Mouse (Mus musculus) kidney, embryonic 14.5 days (tissue): Measurements from ENCODE around the gene Oasl1. TPM values are rescaled to one million over a fixed set of nuclear protein-coding genes. Genes with fewer than 3 reads are reported as not detected.
A peak's percentile ranks its signal among the peaks of the same experiment; 100 is the strongest.

Experiments used
- ATAC-seq: fragments of 200-750 bp; cut with Nextera tagmentation; 2 replicates; pipeline ENCODE4 v1.8.0; 2017; ENCODE audit warnings: moderate number of reproducible peaks, mild to moderate bottlenecking, moderate TSS enrichment, moderate library complexity; ENCODE audit not compliant: low FRiP score, low TSS enrichment
- H3K27ac ChIP-seq: fragments of 300-500 bp; sonication (generic); 2 replicates; pipeline ENCODE4 v1.5.1; 2014; ENCODE audit warnings: low read depth, mild to moderate bottlenecking, low read length, moderate library complexity, mixed read lengths
- H3K27me3 ChIP-seq: fragments of 300-500 bp; sonication (generic); 2 replicates; pipeline ENCODE4 v1.6.1; 2014; ENCODE audit warnings: mild to moderate bottlenecking, low read length; ENCODE audit not compliant: control insufficient read depth, insufficient read depth
- H3K36me3 ChIP-seq: fragments of 300-500 bp; sonication (generic); 2 replicates; pipeline ENCODE4 v1.6.1; 2014; ENCODE audit warnings: low read length, mixed read lengths; ENCODE audit not compliant: control insufficient read depth, insufficient read depth
- H3K4me1 ChIP-seq: fragments of 300-500 bp; sonication (generic); 2 replicates; pipeline ENCODE4 v1.6.1; 2014; ENCODE audit warnings: low read length, mixed read lengths; ENCODE audit not compliant: control insufficient read depth, insufficient read depth
- H3K4me2 ChIP-seq: fragments of 300-500 bp; sonication (generic); replicated peaks from 2 replicates; pipeline ENCODE4 v1.6.1; 2014; ENCODE audit warnings: low read depth, mild to moderate bottlenecking, low read length
- H3K4me3 ChIP-seq: fragments of 300-500 bp; sonication (generic); 2 replicates; pipeline ENCODE4 v1.5.1; 2014; ENCODE audit warnings: mild to moderate bottlenecking, low read length
- H3K9ac ChIP-seq: fragments of 300-500 bp; sonication (generic); 2 replicates; pipeline ENCODE4 v1.6.1; 2014; ENCODE audit warnings: low read depth, mild to moderate bottlenecking, low read length, moderate library complexity
- H3K9me3 ChIP-seq: fragments of 300-500 bp; sonication (generic); 2 replicates; pipeline ENCODE4 v1.6.1; 2016; ENCODE audit warnings: low read length; ENCODE audit not compliant: control insufficient read depth
- WGBS: fragments of 180-500 bp; shearing (Covaris S2); extraction: QIAGEN DNeasy Blood & Tissue Kit; methylation state at CpG from one replicate; pipeline ENCODE4 v1.1.7; 2014; 5-methylcytosine and 5-hydroxymethylcytosine counted together
- polyA plus RNA-seq: library from polyadenylated mRNA; unstranded; fragments of >200 nt; fragmentation: Nextera tagmentation; extraction: Ambion mirVana; gene quantifications from 2 replicates; pipeline ENCODE4 v1.2.1, GENCODE M21; 2014

Oasl1 gene
- polyA plus RNA-seq, 1 experiment from 2014 or later, result 2.5 TPM

DNA sequence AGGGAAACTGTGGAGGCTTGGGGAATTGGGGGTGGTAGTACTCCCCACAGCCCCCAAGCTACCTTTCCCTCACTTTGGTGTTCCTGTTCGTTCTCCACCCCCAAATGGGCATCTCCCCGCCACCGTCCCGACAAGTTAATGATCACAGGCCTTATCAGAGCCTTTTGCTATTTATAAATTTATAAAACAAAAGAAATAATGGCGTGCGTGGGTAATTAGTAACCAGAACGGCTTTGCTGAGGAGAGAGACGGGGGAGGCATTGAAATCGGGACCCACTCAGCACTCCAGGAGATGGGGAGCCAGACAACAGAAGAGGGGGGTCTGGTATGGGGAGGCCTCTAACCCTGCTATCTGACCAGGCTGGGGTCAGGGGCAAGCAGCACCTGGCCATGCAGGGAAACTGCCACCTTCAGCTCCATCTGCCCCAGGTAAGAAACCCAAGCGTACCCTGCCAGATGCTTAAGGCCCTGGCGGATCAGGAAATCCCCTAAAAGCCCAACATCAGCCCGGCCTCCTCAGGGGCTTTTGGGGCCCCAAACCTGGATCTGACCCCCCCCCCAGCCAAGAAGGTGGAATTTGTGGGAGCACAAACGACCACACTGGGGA, 46.7 kb downstream of the Oasl1 start:
- peak overlapping the region; percentile 36 for H3K4me3 ChIP-seq
- H3K9ac ChIP-seq, result peak overlapping the region; percentile 62
- no peaks in the 10 kb centered on the region for H3K36me3 ChIP-seq
- peaks cover 22% of the 10 kb centered on the region for H3K4me1 ChIP-seq
- no peaks in the 10 kb centered on the region for H3K27me3 ChIP-seq
- WGBS, result 54% methylated on average over 13 of the region's 13 CpGs
- peak overlapping the region; percentile 96 for H3K27ac ChIP-seq
- H3K4me2 ChIP-seq, result peak overlapping the region; percentile 43
- no peaks in the 10 kb centered on the region for H3K9me3 ChIP-seq
- ATAC-seq, result no peak

DNA sequence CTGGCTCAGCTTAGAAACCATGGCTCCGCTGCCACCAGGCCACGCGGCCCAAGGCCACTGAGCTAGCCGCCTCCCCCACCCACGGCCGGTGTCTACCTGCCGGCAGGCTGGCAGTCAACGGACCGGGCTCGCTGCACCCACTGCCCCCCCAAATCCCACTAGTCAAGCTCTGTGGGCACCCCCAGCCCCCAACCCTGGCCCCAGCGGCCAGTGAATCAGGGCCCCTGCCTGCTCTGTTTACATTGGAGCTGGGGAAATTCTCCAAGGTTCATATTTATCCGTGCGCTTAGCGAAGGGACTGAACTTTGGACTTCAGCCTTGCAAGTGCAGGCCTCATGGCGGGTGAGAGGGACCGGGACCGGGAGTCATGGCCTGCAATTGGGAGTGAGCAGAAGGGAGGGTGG, 47.8 kb downstream of the Oasl1 start, which contains the start of gene Hnf1a:
TSS of gene Hnf1a (minus strand) at position 271 of the 404 bp plus-strand sequence.
- Histone ChIP-seq H3K4me2 (peak within 1 kb of the TSS; percentile 43), H3K27ac (peak within 1 kb of the TSS; percentile 96), H3K4me3 (peak within 1 kb of the TSS; percentile 36), H3K9me3 (no peaks in the 10 kb centered on the region), H3K9ac (peak within 1 kb of the TSS; percentile 62), H3K4me1 (peaks cover 11% of the 10 kb centered on the region; the same call in 1 of the 2 replicates), H3K27me3 (no peaks in the 10 kb centered on the region), H3K36me3 (no peaks in the 10 kb centered on the region)
- peak; percentile 29; the same call in 1 of the 2 replicates for ATAC-seq
- 56% methylated on average over 17 of the region's 17 CpGs for WGBS

DNA sequence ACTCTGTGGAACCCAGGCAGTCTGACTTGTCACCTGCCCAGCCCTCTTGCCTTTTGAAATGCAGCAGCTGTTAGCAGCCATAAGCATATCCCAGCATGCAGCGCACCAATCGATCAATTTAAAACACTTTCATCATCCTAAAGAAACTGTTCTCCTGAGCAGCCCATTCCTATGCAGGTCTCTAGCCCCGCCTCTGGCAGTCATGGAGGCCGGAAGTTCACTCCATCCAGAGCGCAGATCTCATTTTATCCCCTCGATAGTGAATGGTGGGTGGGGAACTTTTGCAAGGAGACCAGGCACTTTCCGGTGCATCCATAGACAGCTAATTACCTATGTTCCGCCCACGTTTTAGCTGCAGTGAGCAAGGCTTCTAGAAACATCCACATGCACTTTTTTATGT, 49.2 kb downstream of the Oasl1 start:
- Histone ChIP-seq H3K4me1 (peaks cover 11% of the 10 kb centered on the region; the same call in 1 of the 2 replicates), H3K36me3 (no peaks in the 10 kb centered on the region), H3K9me3 (no peaks in the 10 kb centered on the region), H3K4me2 (peak overlapping the region; percentile 43; the same call in 1 of the 2 replicates), H3K4me3 (peak overlapping the region; percentile 36; the same call in 1 of the 2 replicates), H3K27ac (no peak overlapping the region), H3K9ac (no peak overlapping the region), H3K27me3 (no peaks in the 10 kb centered on the region)
- WGBS, result 82% methylated on average over 9 of the region's 9 CpGs
- ATAC-seq, result no peak

DNA sequence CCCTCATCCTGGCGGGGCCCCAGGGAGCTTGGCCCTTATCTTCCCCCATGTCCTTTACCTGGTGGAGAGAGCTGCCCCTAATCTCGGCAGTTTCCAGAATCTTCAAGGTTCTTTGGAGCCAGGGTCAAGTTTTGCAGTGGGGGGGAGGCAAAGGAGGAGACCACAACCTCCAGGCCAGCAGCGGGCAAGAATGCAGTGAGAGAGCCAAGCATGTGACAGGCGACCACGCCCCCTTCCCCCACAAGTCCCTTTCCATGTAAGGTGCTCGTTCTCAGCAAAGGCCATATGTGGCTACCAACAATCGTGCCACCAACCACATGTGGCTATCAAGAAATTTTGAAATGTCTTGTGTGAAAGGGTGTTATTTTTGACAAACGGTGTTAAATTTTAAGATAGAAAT, 50.1 kb downstream of the Oasl1 start:
- no peak for ATAC-seq
- peaks cover 2% of the 10 kb centered on the region; the same call in 1 of the 2 replicates for H3K4me1 ChIP-seq
- 76% methylated on average over 8 of the region's 8 CpGs for WGBS
- no peaks in the 10 kb centered on the region for H3K9me3 ChIP-seq
- no peaks in the 10 kb centered on the region for H3K27me3 ChIP-seq
- no peak overlapping the region for H3K9ac ChIP-seq
- H3K4me2 ChIP-seq, result no peak overlapping the region
- H3K27ac ChIP-seq, result no peak overlapping the region
- no peaks in the 10 kb centered on the region for H3K36me3 ChIP-seq
- no peak overlapping the region for H3K4me3 ChIP-seq

DNA sequence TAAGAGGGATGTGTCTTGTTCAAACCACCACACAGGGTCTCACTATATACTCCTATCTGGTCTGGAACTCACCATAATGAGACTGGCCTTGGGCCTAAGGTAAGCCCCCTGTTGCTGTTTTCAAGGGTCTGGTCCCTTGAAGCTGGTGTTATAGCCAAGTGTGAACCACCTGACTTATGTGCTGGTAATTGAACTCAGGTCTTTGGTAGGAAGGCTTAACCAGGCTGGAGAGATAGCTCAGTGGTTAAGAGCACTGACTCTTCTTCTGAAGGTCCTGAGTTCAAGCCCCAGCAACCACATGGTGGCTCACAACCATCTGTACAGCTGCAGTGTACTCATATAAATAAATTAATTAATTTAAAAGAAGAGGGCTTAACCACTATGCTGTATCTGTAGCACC, 53.9 kb downstream of the Oasl1 start:
- no peak for ATAC-seq
- H3K4me2 ChIP-seq, result no peak overlapping the region
- no peaks in the 10 kb centered on the region for H3K9me3 ChIP-seq
- H3K27me3 ChIP-seq, result no peaks in the 10 kb centered on the region
- H3K4me3 ChIP-seq, result no peak overlapping the region
- H3K27ac ChIP-seq, result no peak overlapping the region
- H3K9ac ChIP-seq, result no peak overlapping the region
- H3K36me3 ChIP-seq, result no peaks in the 10 kb centered on the region
- H3K4me1 ChIP-seq, result peaks cover 8% of the 10 kb centered on the region

DNA sequence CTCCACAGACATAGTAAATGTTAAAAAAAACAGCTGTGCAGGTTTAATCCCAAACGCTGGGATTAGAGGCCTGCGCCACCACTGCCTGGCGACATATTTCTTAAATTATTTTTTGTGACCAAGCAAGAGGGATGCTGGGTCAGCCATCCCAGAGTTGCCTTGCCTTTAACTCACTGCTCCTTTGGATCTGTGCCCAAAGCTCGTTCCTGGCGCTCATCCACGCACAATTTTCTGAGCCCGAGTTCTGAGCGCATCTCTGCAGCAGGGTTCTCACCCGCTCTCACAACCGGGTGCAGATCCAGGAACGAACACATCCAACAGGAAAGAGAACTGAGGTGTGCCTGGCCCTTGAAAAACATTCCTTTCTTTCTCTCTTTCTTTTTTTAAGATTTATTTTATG, 55.4 kb downstream of the Oasl1 start:
- WGBS, result 70% methylated on average over 11 of the region's 11 CpGs
- H3K27ac ChIP-seq, result no peak overlapping the region
- H3K4me1 ChIP-seq, result peaks cover 8% of the 10 kb centered on the region
- H3K4me2 ChIP-seq, result no peak overlapping the region
- no peaks in the 10 kb centered on the region for H3K9me3 ChIP-seq
- no peaks in the 10 kb centered on the region for H3K27me3 ChIP-seq
- no peaks in the 10 kb centered on the region for H3K36me3 ChIP-seq
- no peak for ATAC-seq
- H3K9ac ChIP-seq, result no peak overlapping the region
- no peak overlapping the region for H3K4me3 ChIP-seq

DNA sequence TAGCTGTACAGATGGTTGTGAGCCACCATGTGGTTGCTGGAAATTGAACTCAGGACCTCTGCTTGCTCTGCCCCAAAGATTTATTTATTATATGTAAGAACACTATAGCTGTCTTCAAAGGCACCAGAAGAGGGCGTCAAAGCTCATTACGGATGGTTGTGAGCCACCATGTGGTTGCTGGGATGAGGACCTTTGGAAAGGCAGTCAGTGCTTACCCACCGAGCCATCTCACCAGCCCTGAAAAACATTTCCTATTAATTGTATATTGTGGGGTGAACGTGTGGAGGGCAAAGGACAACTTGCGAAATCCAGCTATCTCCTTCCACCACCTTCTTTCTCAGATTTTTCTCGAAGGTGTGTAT, 55.8 kb downstream of the Oasl1 start:
- H3K27ac ChIP-seq, result no peak overlapping the region
- no peaks in the 10 kb centered on the region for H3K36me3 ChIP-seq
- peak overlapping the region; percentile 28; the same call in 1 of the 2 replicates for H3K4me3 ChIP-seq
- peak; percentile 34; the same call in 1 of the 2 replicates for ATAC-seq
- peak overlapping the region; percentile 44; the same call in 1 of the 2 replicates for H3K9ac ChIP-seq
- no peaks in the 10 kb centered on the region for H3K9me3 ChIP-seq
- no peaks in the 10 kb centered on the region for H3K27me3 ChIP-seq
- H3K4me1 ChIP-seq, result peaks cover 8% of the 10 kb centered on the region
- H3K4me2 ChIP-seq, result peak overlapping the region; percentile 59
- 5% methylated on average over 6 of the region's 6 CpGs for WGBS

DNA sequence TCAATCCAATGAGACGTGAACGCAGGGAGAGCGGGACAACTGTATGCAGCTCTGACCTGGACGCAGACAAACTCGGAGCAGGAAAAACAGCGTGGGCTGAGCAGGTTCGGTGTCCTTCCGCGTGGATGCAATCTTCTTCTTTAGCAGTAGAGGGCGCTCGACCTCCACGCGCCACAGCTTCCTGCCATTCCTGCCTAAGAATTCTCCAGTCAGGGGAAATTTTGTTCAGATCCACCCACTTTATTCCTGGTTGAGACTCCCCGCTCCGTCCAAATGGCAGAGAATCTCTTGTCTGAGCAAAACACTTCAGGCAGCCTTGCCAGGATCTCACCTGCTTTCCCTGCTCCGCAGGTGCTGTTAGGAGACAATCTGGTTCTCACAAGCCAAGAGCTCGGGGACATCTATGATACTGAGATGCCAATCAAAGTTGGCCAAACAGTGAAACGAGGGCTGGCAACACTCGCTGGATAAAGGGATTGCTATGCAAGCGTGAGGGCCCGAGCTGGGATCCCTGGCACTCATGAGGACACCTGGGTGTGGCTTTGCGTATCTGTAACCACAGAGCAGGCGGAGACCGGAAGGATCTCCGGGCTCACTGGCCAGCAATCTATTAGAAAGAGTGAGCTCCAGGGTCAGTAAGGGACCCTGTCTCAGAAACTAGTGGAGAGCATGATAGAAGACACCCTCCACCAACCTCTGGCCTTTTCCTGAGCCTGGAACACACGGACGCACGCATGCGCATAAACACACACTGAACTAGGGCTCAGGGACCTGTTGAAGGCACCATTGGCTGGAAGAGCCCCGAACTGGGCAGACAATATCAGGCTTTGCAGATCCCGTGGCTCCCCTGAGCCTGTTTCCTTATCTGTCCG, 56.4 kb downstream of the Oasl1 start:
- Histone ChIP-seq H3K4me3 (peak overlapping the region; percentile 28), H3K36me3 (no peaks in the 10 kb centered on the region), H3K27ac (no peak overlapping the region), H3K4me2 (peak overlapping the region; percentile 59), H3K9ac (peak overlapping the region; percentile 44; the same call in 1 of the 2 replicates), H3K9me3 (no peaks in the 10 kb centered on the region), H3K27me3 (no peaks in the 10 kb centered on the region), H3K4me1 (peaks cover 8% of the 10 kb centered on the region)
- WGBS, result 5% methylated on average over 32 of the region's 32 CpGs
- ATAC-seq, result peak; percentile 38
